Mouse (Mus musculus): ENCODE measurements at regions not wholly inside any gene's neighbourhood (a gene's known extent, or its start where the extent isn't known, plus 50 kb on each side); places are given as distances from the start of the nearest gene placed in this dataset.

GRCm38 (mm10) chr16:71963579-71963978 is 344.5 kb upstream of the Robo1 start:
- DNase-seq, result no peak

- no peak for DNase-seq
These were observed 334.3 kb upstream of the Robo1 start for GRCm38 (mm10) chr16:71973811-71974210.

GRCm38 (mm10) chr16:71997634-71998278 is 310.4 kb upstream of the Robo1 start:
- no peak for DNase-seq

GRCm38 (mm10) chr16:72027404-72028215 is 280.5 kb upstream of the Robo1 start:
- DNase-seq, result no peak

- no peak for DNase-seq
These were observed 279.9 kb upstream of the Robo1 start for GRCm38 (mm10) chr16:72028216-72028610.

- no peak for DNase-seq
These were observed 279.3 kb upstream of the Robo1 start for GRCm38 (mm10) chr16:72028798-72029197.

GRCm38 (mm10) chr16:72029273-72029672 is 278.8 kb upstream of the Robo1 start:
- no peak for DNase-seq

GRCm38 (mm10) chr16:72068254-72068653 is 239.9 kb upstream of the Robo1 start:
- no peak for DNase-seq

- no peak for DNase-seq
These were observed 238.5 kb upstream of the Robo1 start for GRCm38 (mm10) chr16:72069581-72069980.

GRCm38 (mm10) chr16:72071756-72072471 is 236.2 kb upstream of the Robo1 start:
- DNase-seq, result no peak

GRCm38 (mm10) chr16:72085181-72085580 is 222.9 kb upstream of the Robo1 start:
- DNase-seq, result no peak

GRCm38 (mm10) chr16:72088053-72088452 is 220.1 kb upstream of the Robo1 start:
- DNase-seq, result no peak

GRCm38 (mm10) chr16:72088916-72089315 is 219.2 kb upstream of the Robo1 start:
- no peak for DNase-seq
